8 mouse cellular contexts compared by ENCODE assay signal in genomic region chr6:119480706-119481331, GRCm38 (mm10). TPM values are rescaled to one million over a fixed set of nuclear protein-coding genes. Genes with fewer than 3 reads are reported as not detected.
DNase-seq lines count a peak whose midpoint lies in the region; ATAC-seq and TF ChIP-seq lines count a peak whose summit lies in the region.

No protein-coding gene starts in this region.

- DNase-seq in gastrocnemius, adult 2 months: peak; percentile 34
- no peak for DNase-seq in gastrocnemius, postnatal 4 days (ENCODE audit: low spot score in 2 of 2)
- peak; percentile 18 for DNase-seq in T-cell, adult 2 months (ENCODE audit: low spot score)
- peak; percentile 53 for DNase-seq in embryonic facial prominence, embryonic 11.5 days (ENCODE audit: low spot score)
- peak; percentile 61 for DNase-seq in hindbrain, embryonic 11.5 days (ENCODE audit: low spot score)
- peak; percentile 32 to 49 for DNase-seq in thymus, postnatal 10 days (ENCODE audit: low spot score in 2 of 2)

- no peaks in the 10 kb centered on the region for H3K9me3 ChIP-seq in embryonic facial prominence, embryonic 11.5 days (replicated peaks; ENCODE audit: control insufficient read depth, low read length)
- no peaks in the 10 kb centered on the region for H3K9me3 ChIP-seq in hindbrain, embryonic 11.5 days (ENCODE audit: control insufficient read depth, low read length)
- no peaks in the 10 kb centered on the region for H3K9me3 ChIP-seq in limb, embryonic 15.5 days
- H3K9me3 ChIP-seq in midbrain, embryonic 16.5 days (replicated peaks; ENCODE audit: control insufficient read depth, low read length, poor library complexity, severe bottlenecking): no peaks in the 10 kb centered on the region

- 2% methylated on average over 31 of the region's 33 CpGs for WGBS in embryonic facial prominence, embryonic 11.5 days
- WGBS in hindbrain, embryonic 11.5 days: under 1% methylated on average over 32 of the region's 33 CpGs
- WGBS in limb, embryonic 15.5 days: 2% methylated on average over 32 of the region's 33 CpGs
- WGBS in midbrain, embryonic 16.5 days: under 1% methylated on average over 33 of the region's 33 CpGs

- H3K4me2 ChIP-seq in embryonic facial prominence, embryonic 11.5 days (ENCODE audit: low read depth, low read length): peak overlapping the region; percentile 88
- peak overlapping the region; percentile 99 for H3K4me2 ChIP-seq in hindbrain, embryonic 11.5 days (replicated peaks; ENCODE audit: low read depth, low read length)
- H3K4me2 ChIP-seq in limb, embryonic 15.5 days: peak overlapping the region; percentile 86
- peak overlapping the region; percentile 99 for H3K4me2 ChIP-seq in midbrain, embryonic 16.5 days (ENCODE audit: low read length)

- H3K4me1 ChIP-seq in embryonic facial prominence, embryonic 11.5 days (ENCODE audit: control insufficient read depth, insufficient read depth, low read length): peaks cover 4% of the 10 kb centered on the region
- H3K4me1 ChIP-seq in hindbrain, embryonic 11.5 days (replicated peaks; ENCODE audit: control insufficient read depth, insufficient read depth, low read length): peaks cover 4% of the 10 kb centered on the region
- peaks cover 57% of the 10 kb centered on the region for H3K4me1 ChIP-seq in limb, embryonic 15.5 days
- H3K4me1 ChIP-seq in midbrain, embryonic 16.5 days (ENCODE audit: control insufficient read depth, insufficient read depth, low read length): peaks cover 43% of the 10 kb centered on the region

- ATAC-seq in embryonic facial prominence, embryonic 11.5 days (replicated peaks; ENCODE audit: insufficient number of reproducible peaks, low FRiP score, low TSS enrichment, low read depth): peak; percentile 31; the same call in 1 of the 2 replicates
- no peak for ATAC-seq in hindbrain, embryonic 11.5 days (ENCODE audit: low FRiP score)
- no peak for ATAC-seq in limb, embryonic 15.5 days (ENCODE audit: insufficient number of reproducible peaks, low FRiP score, low TSS enrichment, low read depth)
- ATAC-seq in midbrain, embryonic 16.5 days: peak; percentile 11; the same call in 1 of the 2 replicates

- TF ChIP-seq CTCF in gastrocnemius, adult 2 months (IDR thresholded peaks at IDR 0.05): no peak

- H3K9ac ChIP-seq in embryonic facial prominence, embryonic 11.5 days (replicated peaks; ENCODE audit: low read length): peak overlapping the region; percentile 94
- peak overlapping the region; percentile 93 for H3K9ac ChIP-seq in hindbrain, embryonic 11.5 days (ENCODE audit: low read depth, low read length)
- peak overlapping the region; percentile 93 for H3K9ac ChIP-seq in limb, embryonic 15.5 days
- H3K9ac ChIP-seq in midbrain, embryonic 16.5 days (ENCODE audit: low read depth, low read length): peak overlapping the region; percentile 94

- 0 out of 2 replicates have a peak, but pooled peaks cover 2% of the 10 kb centered on the region for H3K36me3 ChIP-seq in embryonic facial prominence, embryonic 11.5 days (replicated peaks; ENCODE audit: control insufficient read depth, insufficient read depth, low read depth, low read length)
- no peaks in the 10 kb centered on the region for H3K36me3 ChIP-seq in hindbrain, embryonic 11.5 days (ENCODE audit: control insufficient read depth, insufficient read depth, low read length)
- peaks cover 10% of the 10 kb centered on the region for H3K36me3 ChIP-seq in limb, embryonic 15.5 days
- H3K36me3 ChIP-seq in midbrain, embryonic 16.5 days (ENCODE audit: control insufficient read depth, insufficient read depth, low read length): no peaks in the 10 kb centered on the region; the same call in 1 of the 2 replicates

- intact Hi-C loops in gastrocnemius, adult 2 months (cut with DNase I): no loop called here

- no peaks in the 10 kb centered on the region for H3K27me3 ChIP-seq in embryonic facial prominence, embryonic 11.5 days (ENCODE audit: control insufficient read depth, insufficient read depth, low read length)
- no peaks in the 10 kb centered on the region for H3K27me3 ChIP-seq in hindbrain, embryonic 11.5 days (ENCODE audit: control insufficient read depth, insufficient read depth, low read length)
- H3K27me3 ChIP-seq in limb, embryonic 15.5 days: no peaks in the 10 kb centered on the region
- no peaks in the 10 kb centered on the region for H3K27me3 ChIP-seq in midbrain, embryonic 16.5 days (ENCODE audit: control insufficient read depth, insufficient read depth, low read depth, low read length)

- peak overlapping the region; percentile 83 for H3K4me3 ChIP-seq in gastrocnemius, adult 2 months
- peak overlapping the region; percentile 85 for H3K4me3 ChIP-seq in embryonic facial prominence, embryonic 11.5 days (ENCODE audit: low read depth, low read length)
- peak overlapping the region; percentile 93 for H3K4me3 ChIP-seq in hindbrain, embryonic 11.5 days (ENCODE audit: low read depth, low read length)
- H3K4me3 ChIP-seq in limb, embryonic 15.5 days: peak overlapping the region; percentile 79
- H3K4me3 ChIP-seq in midbrain, embryonic 16.5 days (ENCODE audit: low read depth, low read length): peak overlapping the region; percentile 86

- peak overlapping the region; percentile 89 for H3K27ac ChIP-seq in gastrocnemius, adult 2 months
- no peak overlapping the region for H3K27ac ChIP-seq in embryonic facial prominence, embryonic 11.5 days (replicated peaks; ENCODE audit: low read depth, low read length)
- peak overlapping the region; percentile 99; the same call in 1 of the 2 replicates for H3K27ac ChIP-seq in hindbrain, embryonic 11.5 days (ENCODE audit: low read depth, low read length)
- 0 out of 2 replicates have a peak overlapping the region, but pooled peaks have one; percentile 99 for H3K27ac ChIP-seq in limb, embryonic 15.5 days
- peak overlapping the region; percentile 100 for H3K27ac ChIP-seq in midbrain, embryonic 16.5 days (ENCODE audit: low read length)

RNA-seq across cellular contexts. Expression of gene Fbxl14, which starts 1.4 kb away (rescaled TPM):
- total RNA-seq in gastrocnemius, adult 2 months (2021): 10 to 100 TPM; 10.3 to 10.4 TPM
- total RNA-seq in gastrocnemius, postnatal 4 days (2021): 10 to 100 TPM; 18.4 to 19.5 TPM
- polyA plus RNA-seq in embryonic facial prominence, embryonic 11.5 days (2014; fragmentation: Nextera tagmentation; extraction: Ambion mirVana): 6.0 and 7.0 TPM in 2 replicates
- 5.8 and 7.0 TPM in 2 replicates for polyA plus RNA-seq in hindbrain, embryonic 11.5 days (2014; fragmentation: Nextera tagmentation; extraction: Ambion mirVana)
- polyA plus RNA-seq in limb, embryonic 15.5 days (2015; fragmentation: Nextera tagmentation; extraction: Ambion mirVana): 3.5 and 3.8 TPM in 2 replicates
- 2.0 and 2.5 TPM in 2 replicates for polyA plus RNA-seq in midbrain, embryonic 16.5 days (2015; fragmentation: Nextera tagmentation; extraction: Ambion mirVana)

Comparison
In these comparisons a context has a peak if more than half of its experiments do, and no peak if none do; other contexts are left out.
1. DNase-seq: peak in gastrocnemius, adult 2 months (single experiment), T-cell, adult 2 months (single experiment), embryonic facial prominence, embryonic 11.5 days (single experiment), hindbrain, embryonic 11.5 days (single experiment) and thymus, postnatal 10 days (2 of 2); none in gastrocnemius, postnatal 4 days (0 of 2).
2. ATAC-seq: peak in embryonic facial prominence, embryonic 11.5 days (single experiment) and midbrain, embryonic 16.5 days (single experiment); none in hindbrain, embryonic 11.5 days (single experiment) and limb, embryonic 15.5 days (single experiment).
3. Peak in every context shown above with its lines, with median percentiles within 50 percentile points of each other: H3K4me3 ChIP-seq, H3K4me2 ChIP-seq and H3K9ac ChIP-seq.